Mouse (Mus musculus): ENCODE results near the gene Pfn3.

Pfn3 gene

GRCm38 (mm10) chr13:55429226-55429888 lies 14.3 kb upstream of the Pfn3 start:
- DNase-seq = no peak

GRCm38 (mm10) chr13:55426613-55427012 lies 11.6 kb upstream of the Pfn3 start, which contains the start of gene F12:
F12 (minus strand) TSS chr13:55426793.
- no peak for DNase-seq

GRCm38 (mm10) chr13:55420933-55421800 lies 6.1 kb upstream of the Pfn3 start:
- DNase-seq = peak; percentile 77

- no peak for DNase-seq
Observed at GRCm38 (mm10) chr13:55420018-55420932, 5.2 kb upstream of the Pfn3 start.

- DNase-seq = no peak
Observed at GRCm38 (mm10) chr13:55419142-55419541, 4.1 kb upstream of the Pfn3 start.

- peak; percentile 86 for DNase-seq
Observed at GRCm38 (mm10) chr13:55418004-55418403, 3.0 kb upstream of the Pfn3 start.

GRCm38 (mm10) chr13:55413333-55413732 lies 1.7 kb downstream of the Pfn3 start:
- DNase-seq = no peak

- no peak for DNase-seq
Observed at GRCm38 (mm10) chr13:55412643-55413307, 2.3 kb downstream of the Pfn3 start.

- DNase-seq = no peak
Observed at GRCm38 (mm10) chr13:55411826-55412225, 3.2 kb downstream of the Pfn3 start.

GRCm38 (mm10) chr13:55408546-55409120 lies 6.4 kb downstream of the Pfn3 start:
- DNase-seq = no peak

GRCm38 (mm10) chr13:55407341-55407740 lies 7.7 kb downstream of the Pfn3 start:
- no peak for DNase-seq

- DNase-seq = no peak
Observed at GRCm38 (mm10) chr13:55405783-55406390, 9.1 kb downstream of the Pfn3 start.

- peak; percentile 93 for DNase-seq
Observed at GRCm38 (mm10) chr13:55404853-55405782, 9.9 kb downstream of the Pfn3 start.

GRCm38 (mm10) chr13:55403935-55404852 lies 10.8 kb downstream of the Pfn3 start:
- no peak for DNase-seq

- DNase-seq = no peak
Observed at GRCm38 (mm10) chr13:55403266-55403665, 11.8 kb downstream of the Pfn3 start.

GRCm38 (mm10) chr13:55400039-55400346 lies 15.0 kb downstream of the Pfn3 start:
- no peak for DNase-seq

- no peak for DNase-seq
Observed at GRCm38 (mm10) chr13:55399300-55400038, 15.6 kb downstream of the Pfn3 start.

GRCm38 (mm10) chr13:55398088-55398487 lies 16.9 kb downstream of the Pfn3 start, which contains the start of gene Slc34a1:
Slc34a1 (plus strand) TSS chr13:55398187.
- no peak for DNase-seq

- no peak for DNase-seq
Observed at GRCm38 (mm10) chr13:55392933-55393332, 22.1 kb downstream of the Pfn3 start.
